Mouse (Mus musculus): ENCODE data around the gene Cyp2d22. TPM values are rescaled to one million over a fixed set of nuclear protein-coding genes. Genes with fewer than 3 reads are reported as not detected.

The Cyp2d22 gene
- polyA plus RNA-seq, 1 experiment from 2014 or later: 9.5 TPM

GRCm38 (mm10) chr15:82322195-82322594 is 57.9 kb downstream of the Cyp2d22 start:
- no peak for ATAC-seq (ENCODE audit: low FRiP score, low read depth)
- 78% methylated on average over 8 of the region's 8 CpGs for WGBS
- H3K4me1 ChIP-seq: peaks cover 11% of the 10 kb centered on the region; the same call in 1 of the 2 replicates
- no peaks in the 10 kb centered on the region for H3K9me3 ChIP-seq
- H3K4me2 ChIP-seq (replicated peaks): no peak overlapping the region
- no peaks in the 10 kb centered on the region for H3K36me3 ChIP-seq
- H3K27me3 ChIP-seq: no peaks in the 10 kb centered on the region
- no peak overlapping the region for H3K9ac ChIP-seq
- H3K4me3 ChIP-seq: no peak overlapping the region
- H3K27ac ChIP-seq: no peak overlapping the region

Small RNAs within 50 kb of the gene (microRNA-seq; reads per million reads assigned to microRNA genes)
- gene Gm25990: not detected
- gene Gm27331: not detected
- gene Mir7684: not detected

Other genes starting within 250 kb of the Cyp2d22 start
- 168 and 173 TPM in 2 replicates for gene Srebf2, start 233.1 kb downstream of the Cyp2d22 start, polyA plus RNA-seq (2015; fragmentation: Nextera tagmentation; extraction: Ambion mirVana)
- gene Shisa8, start 167.4 kb downstream of the Cyp2d22 start, polyA plus RNA-seq (2015; fragmentation: Nextera tagmentation; extraction: Ambion mirVana): 0.15 and 0.34 TPM in 2 replicates
- 0.13 and 0.15 TPM in 2 replicates for gene Tnfrsf13c, start 155.9 kb downstream of the Cyp2d22 start, polyA plus RNA-seq (2015; fragmentation: Nextera tagmentation; extraction: Ambion mirVana)
- 62.5 and 62.6 TPM in 2 replicates for gene Cenpm, start 135.5 kb downstream of the Cyp2d22 start, polyA plus RNA-seq (2015; fragmentation: Nextera tagmentation; extraction: Ambion mirVana)
- gene 1500009C09Rik, start 127.9 kb downstream of the Cyp2d22 start, polyA plus RNA-seq (2015; fragmentation: Nextera tagmentation; extraction: Ambion mirVana): not detected in 2 replicates
- gene Sept3, start 105.4 kb downstream of the Cyp2d22 start, polyA plus RNA-seq (2015; fragmentation: Nextera tagmentation; extraction: Ambion mirVana): 25.6 and 26.1 TPM in 2 replicates
- not detected in 2 replicates for gene Wbp2nl, start 81.3 kb downstream of the Cyp2d22 start, polyA plus RNA-seq (2015; fragmentation: Nextera tagmentation; extraction: Ambion mirVana)
- gene Naga, start 41.3 kb downstream of the Cyp2d22 start, polyA plus RNA-seq (2015; fragmentation: Nextera tagmentation; extraction: Ambion mirVana): 45.5 and 48.1 TPM in 2 replicates
- 17.9 and 18.6 TPM in 2 replicates for gene Pheta2, start 41.3 kb downstream of the Cyp2d22 start, polyA plus RNA-seq (2015; fragmentation: Nextera tagmentation; extraction: Ambion mirVana)
- 239 and 258 TPM in 2 replicates for gene Smdt1, start 41.3 kb downstream of the Cyp2d22 start, polyA plus RNA-seq (2015; fragmentation: Nextera tagmentation; extraction: Ambion mirVana)
- gene Ndufa6, start 25.9 kb downstream of the Cyp2d22 start, polyA plus RNA-seq (2015; fragmentation: Nextera tagmentation; extraction: Ambion mirVana): 294 and 300 TPM in 2 replicates
- not detected in 2 replicates for gene Cyp2d11, start 13.8 kb upstream of the Cyp2d22 start, polyA plus RNA-seq (2015; fragmentation: Nextera tagmentation; extraction: Ambion mirVana)
- 0.15 TPM in 1 of 2 replicates, not detected in the other for gene Cyp2d10, start 26.9 kb upstream of the Cyp2d22 start, polyA plus RNA-seq (2015; fragmentation: Nextera tagmentation; extraction: Ambion mirVana)
- gene Cyp2d9, start 53.2 kb upstream of the Cyp2d22 start, polyA plus RNA-seq (2015; fragmentation: Nextera tagmentation; extraction: Ambion mirVana): not detected in 2 replicates
- not detected in 2 replicates for gene Cyp2d12, start 174.8 kb upstream of the Cyp2d22 start, polyA plus RNA-seq (2015; fragmentation: Nextera tagmentation; extraction: Ambion mirVana)
- not detected in 2 replicates for gene Cyp2d34, start 240.7 kb upstream of the Cyp2d22 start, polyA plus RNA-seq (2015; fragmentation: Nextera tagmentation; extraction: Ambion mirVana)